Mouse (Mus musculus) intestine, postnatal 0 days (tissue): ENCODE results near the gene Hydin. TPM values are rescaled to one million over a fixed set of nuclear protein-coding genes. Genes with fewer than 3 reads are reported as not detected.

Experiments used
- ATAC-seq: fragments of 200-750 bp; cut with Nextera tagmentation; 2 replicates; pipeline ENCODE4 v1.8.0; 2017; ENCODE audit warnings: mild to moderate bottlenecking, moderate TSS enrichment, moderate library complexity
- H3K27ac ChIP-seq: fragments of 300-500 bp; sonication (generic); 2 replicates; pipeline ENCODE4 v1.5.1; 2014; ENCODE audit warnings: mild to moderate bottlenecking, low read depth, low read length, moderate library complexity
- H3K27me3 ChIP-seq: fragments of 300-500 bp; sonication (generic); replicated peaks from 2 replicates; pipeline ENCODE4 v1.6.1; 2014; ENCODE audit warnings: low read length, mixed read lengths; ENCODE audit not compliant: control insufficient read depth, insufficient read depth
- H3K36me3 ChIP-seq: fragments of 300-500 bp; sonication (generic); 2 replicates; pipeline ENCODE4 v1.6.1; 2014; ENCODE audit warnings: mild to moderate bottlenecking, moderate library complexity; ENCODE audit not compliant: control insufficient read depth, insufficient read depth
- H3K4me1 ChIP-seq: fragments of 300-500 bp; sonication (generic); replicated peaks from 2 replicates; pipeline ENCODE4 v1.6.1; 2014; ENCODE audit warnings: antibody characterized with exemption, low read length, mixed read lengths; ENCODE audit not compliant: control insufficient read depth, insufficient read depth
- H3K4me2 ChIP-seq: fragments of 300-500 bp; sonication (generic); replicated peaks from 2 replicates; pipeline ENCODE4 v1.6.1; 2014; ENCODE audit warnings: low read depth, mild to moderate bottlenecking, moderate library complexity
- H3K4me3 ChIP-seq: fragments of 300-500 bp; sonication (generic); 2 replicates; pipeline ENCODE4 v1.5.1; 2014; ENCODE audit warnings: low read depth, low read length
- H3K9ac ChIP-seq: fragments of 300-500 bp; sonication (generic); 2 replicates; pipeline ENCODE4 v1.6.1; 2014; ENCODE audit warnings: mild to moderate bottlenecking, low read depth, low read length
- H3K9me3 ChIP-seq: fragments of 300-500 bp; sonication (generic); 2 replicates; pipeline ENCODE4 v1.6.1; 2016; ENCODE audit warnings: mixed run types; ENCODE audit not compliant: control insufficient read depth
- CTCF ChIP-seq: sonication (generic); IDR thresholded peaks from 2 replicates; pipeline ENCODE4 v1.5.1; 2016; ENCODE audit warnings: low read depth, mild to moderate bottlenecking, control low read depth, antibody characterized with exemption, moderate library complexity
- WGBS: fragments of 180-500 bp; shearing (Covaris S2); extraction: QIAGEN DNeasy Blood & Tissue Kit; methylation state at CpG from one replicate; pipeline ENCODE4 v1.1.7; 2014; 5-methylcytosine and 5-hydroxymethylcytosine counted together
- polyA plus RNA-seq: library from polyadenylated mRNA; unstranded; fragments of >200 nt; fragmentation: Nextera tagmentation; extraction: Ambion mirVana; gene quantifications from 2 replicates; pipeline ENCODE4 v1.2.1, GENCODE M21; 2015

Gene Hydin
- polyA plus RNA-seq, 1 experiment from 2014 or later, result 0.07 TPM

DNA sequence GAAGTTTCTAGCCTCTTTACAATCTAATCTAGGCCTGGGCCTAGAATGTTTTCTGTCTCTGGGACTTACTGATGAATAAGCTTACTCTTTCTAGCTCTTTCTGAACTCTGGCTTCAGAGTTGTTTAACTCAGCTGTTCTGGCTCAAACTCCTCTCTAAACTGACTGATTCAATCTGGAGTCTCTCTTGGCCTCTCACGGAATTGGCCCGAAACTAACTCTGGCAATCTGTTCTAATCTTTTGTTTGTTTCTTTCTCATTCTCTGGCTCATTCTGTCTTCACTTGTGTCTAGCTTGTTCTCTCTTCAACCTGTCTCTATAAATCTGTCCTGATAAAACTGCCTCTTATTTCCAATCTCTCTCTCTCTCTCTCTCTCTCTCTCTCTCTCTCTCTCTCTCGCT, 137.7 kb downstream of the Hydin start:
- TF ChIP-seq CTCF, result no peak
- H3K27ac ChIP-seq, result no peak overlapping the region
- no peaks in the 10 kb centered on the region for H3K9me3 ChIP-seq
- no peak for ATAC-seq
- WGBS, result 75% methylated on average over 3 of the region's 3 CpGs
- no peak overlapping the region for H3K9ac ChIP-seq
- H3K4me3 ChIP-seq, result no peak overlapping the region
- no peaks in the 10 kb centered on the region for H3K4me1 ChIP-seq
- no peak overlapping the region for H3K4me2 ChIP-seq
- no peaks in the 10 kb centered on the region for H3K27me3 ChIP-seq
- H3K36me3 ChIP-seq, result no peaks in the 10 kb centered on the region

DNA sequence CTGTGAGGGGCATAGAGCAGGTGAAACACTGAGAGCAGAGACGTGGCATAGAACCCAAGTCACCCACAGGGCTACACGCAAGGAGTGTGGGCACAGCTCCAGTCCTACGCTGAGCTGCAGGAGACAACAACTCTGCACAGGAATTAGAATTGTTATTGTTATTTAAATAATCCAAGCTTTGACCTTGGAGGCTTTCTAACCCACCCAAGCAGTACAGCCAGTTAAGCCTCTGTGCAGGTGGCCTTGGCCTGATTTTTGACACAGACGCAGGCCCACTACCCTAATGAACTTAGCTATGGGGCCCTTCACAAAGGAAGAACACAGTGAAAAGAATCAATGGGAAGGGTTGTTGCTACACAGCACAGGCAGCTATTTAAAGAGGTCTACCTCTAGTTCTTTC, 148.3 kb downstream of the Hydin start:
- ATAC-seq, result no peak

DNA sequence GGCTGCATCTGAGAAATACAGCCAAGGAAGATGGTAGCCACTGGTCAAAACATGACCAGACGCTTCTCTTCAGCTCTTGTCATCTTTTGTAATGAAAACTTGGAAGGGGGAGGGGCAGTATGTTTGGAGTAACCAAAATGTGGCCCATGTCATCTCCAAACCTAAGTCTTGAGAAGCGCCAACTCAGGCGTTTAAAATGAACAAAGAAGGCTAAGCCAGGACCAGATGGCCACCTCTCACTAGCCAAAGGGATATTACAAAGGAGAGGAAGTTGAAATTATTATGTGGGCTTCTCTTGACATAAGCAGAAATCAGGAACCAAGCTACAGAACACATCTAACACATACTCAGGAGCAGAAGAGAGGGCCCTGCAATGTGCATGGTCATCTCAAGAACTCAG, 150.2 kb downstream of the Hydin start:
- no peaks in the 10 kb centered on the region for H3K4me1 ChIP-seq
- no peak overlapping the region for H3K9ac ChIP-seq
- H3K4me3 ChIP-seq, result no peak overlapping the region
- 83% methylated on average over 3 of the region's 3 CpGs for WGBS
- no peak overlapping the region for H3K27ac ChIP-seq
- no peaks in the 10 kb centered on the region for H3K36me3 ChIP-seq
- H3K4me2 ChIP-seq, result no peak overlapping the region
- no peak for ATAC-seq
- TF ChIP-seq CTCF, result no peak
- H3K9me3 ChIP-seq, result no peaks in the 10 kb centered on the region
- no peaks in the 10 kb centered on the region for H3K27me3 ChIP-seq

More for the DNA sequence above, 148.3 kb downstream of the Hydin start:
- Histone ChIP-seq H3K9ac (no peak overlapping the region), H3K27ac (no peak overlapping the region), H3K4me3 (no peak overlapping the region), H3K27me3 (no peaks in the 10 kb centered on the region), H3K36me3 (no peaks in the 10 kb centered on the region), H3K4me1 (no peaks in the 10 kb centered on the region), H3K4me2 (no peak overlapping the region), H3K9me3 (no peaks in the 10 kb centered on the region)
- 86% methylated on average over 4 of the region's 4 CpGs for WGBS
- no peak for TF ChIP-seq CTCF

DNA sequence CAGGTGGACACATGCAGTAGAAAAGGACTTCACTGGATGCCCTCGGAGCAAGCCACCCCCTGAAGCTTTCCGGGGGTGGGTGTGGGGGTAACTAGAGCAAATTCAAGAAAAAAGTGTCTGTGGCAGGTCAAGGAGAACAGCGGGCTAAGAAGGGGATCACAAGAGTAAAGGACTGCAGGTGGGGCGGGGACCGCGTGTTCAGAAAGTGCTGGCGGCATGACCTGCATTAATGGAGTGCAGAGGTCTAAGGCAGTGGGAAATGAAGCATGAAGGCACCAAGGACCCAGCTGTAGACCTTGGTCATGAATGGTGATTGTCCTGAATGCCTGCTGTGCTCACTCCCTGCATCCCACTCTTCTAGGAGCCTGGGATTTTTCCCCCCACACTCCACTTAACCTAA, 151.0 kb downstream of the Hydin start:
- 93% methylated on average over 7 of the region's 7 CpGs for whole genome bisulfite sequencing
- Histone ChIP-seq H3K27me3 (no peaks in the 10 kb centered on the region), H3K9ac (no peak overlapping the region), H3K4me1 (no peaks in the 10 kb centered on the region), H3K4me2 (no peak overlapping the region), H3K27ac (no peak overlapping the region), H3K9me3 (no peaks in the 10 kb centered on the region), H3K36me3 (no peaks in the 10 kb centered on the region), H3K4me3 (no peak overlapping the region)
- no peak for ATAC-seq
- TF ChIP-seq CTCF, result no peak

DNA sequence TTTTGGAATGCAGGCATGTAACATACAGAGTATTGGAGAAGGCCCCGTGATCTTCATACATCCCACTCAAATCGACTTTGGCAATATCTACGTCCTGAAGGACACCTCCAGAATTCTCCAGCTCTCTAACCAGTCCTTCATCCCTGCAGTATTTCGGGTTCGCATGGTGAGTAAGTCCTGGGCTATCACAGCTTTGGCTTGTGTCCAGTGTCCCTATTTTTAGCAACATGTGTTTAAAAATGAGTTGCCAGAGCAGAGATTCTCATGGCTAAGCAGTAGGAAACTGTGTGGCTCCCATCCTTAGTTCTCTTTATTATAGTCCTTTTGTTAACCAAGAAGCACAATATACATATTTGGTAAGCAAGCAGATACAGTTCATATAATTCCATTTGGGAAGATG, 152.9 kb downstream of the Hydin start:
- Histone ChIP-seq H3K27ac (no peak overlapping the region), H3K4me2 (no peak overlapping the region), H3K36me3 (no peaks in the 10 kb centered on the region), H3K9ac (no peak overlapping the region), H3K4me1 (no peaks in the 10 kb centered on the region), H3K4me3 (no peak overlapping the region), H3K9me3 (no peaks in the 10 kb centered on the region), H3K27me3 (no peaks in the 10 kb centered on the region)
- ATAC-seq, result no peak
- WGBS, result 74% methylated on average over 5 of the region's 5 CpGs
- no peak for TF ChIP-seq CTCF

DNA sequence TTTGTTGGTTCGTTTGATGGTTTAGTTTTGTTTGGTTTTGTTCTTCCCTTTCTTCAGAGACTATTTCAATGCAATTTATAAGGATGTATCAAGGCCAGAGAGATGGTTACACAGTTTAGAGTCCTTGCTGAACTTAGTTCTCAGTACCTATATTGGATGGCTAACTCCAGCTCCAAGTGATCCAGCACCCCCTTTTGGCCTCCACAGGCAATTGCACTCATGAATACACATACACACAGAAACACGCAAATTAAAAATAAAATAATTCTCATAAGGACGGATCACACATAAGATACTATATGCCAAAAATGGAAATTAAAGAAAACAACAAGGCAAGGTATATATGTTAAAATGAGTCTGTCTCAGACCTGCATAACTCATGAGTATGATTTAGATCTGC, 153.4 kb downstream of the Hydin start:
- Histone ChIP-seq H3K9ac (no peak overlapping the region), H3K9me3 (no peaks in the 10 kb centered on the region), H3K4me2 (no peak overlapping the region), H3K36me3 (no peaks in the 10 kb centered on the region), H3K27me3 (no peaks in the 10 kb centered on the region), H3K4me1 (no peaks in the 10 kb centered on the region), H3K4me3 (no peak overlapping the region), H3K27ac (no peak overlapping the region)
- 0 out of 2 replicates have a peak, but pooled peaks have one; percentile 10 for TF ChIP-seq CTCF
- 85% methylated on average over 3 of the region's 3 CpGs for WGBS
- no peak for ATAC-seq

DNA sequence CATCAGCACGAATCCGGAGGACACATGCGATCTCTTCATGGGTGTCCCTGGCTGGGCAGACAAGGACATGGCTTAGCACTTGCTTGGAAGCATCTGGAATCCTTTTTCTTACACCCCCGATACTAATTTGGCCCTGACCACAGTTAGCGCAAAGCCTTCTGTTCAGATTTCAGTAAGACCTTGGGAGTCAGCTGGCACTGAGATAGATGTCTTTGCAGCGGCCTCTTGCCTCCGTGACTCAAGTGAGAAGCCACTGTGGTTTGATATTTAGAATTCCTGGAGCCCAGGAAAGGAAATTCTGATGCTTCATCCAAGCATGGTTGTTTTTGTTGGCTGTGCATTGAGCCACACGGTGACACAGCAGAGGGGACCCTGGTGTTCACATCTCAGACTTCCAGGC, 157.4 kb downstream of the Hydin start:
- no peak for TF ChIP-seq CTCF
- Histone ChIP-seq H3K9me3 (no peaks in the 10 kb centered on the region), H3K4me1 (no peaks in the 10 kb centered on the region), H3K27me3 (no peaks in the 10 kb centered on the region), H3K9ac (no peak overlapping the region), H3K4me3 (no peak overlapping the region), H3K36me3 (no peaks in the 10 kb centered on the region), H3K4me2 (no peak overlapping the region), H3K27ac (no peak overlapping the region)
- ATAC-seq, result no peak
- WGBS, result 85% methylated on average over 8 of the region's 8 CpGs
